Mouse (Mus musculus): Measurements from ENCODE around the gene Fndc3b.

Gene Fndc3b

GRCm38 (mm10) chr3:27709096-27709905, 1.8 kb downstream of the Fndc3b start:
- peak; percentile 21 for DNase-seq (ENCODE audit: low read depth, low spot score)

GRCm38 (mm10) chr3:27708581-27708980, 2.5 kb downstream of the Fndc3b start:
- no peak for DNase-seq (ENCODE audit: low read depth, low spot score)

GRCm38 (mm10) chr3:27705761-27706160, 5.3 kb downstream of the Fndc3b start:
- DNase-seq (ENCODE audit: low read depth, low spot score), result no peak

- peak; percentile 11 for DNase-seq (ENCODE audit: low read depth, low spot score)
Measured at GRCm38 (mm10) chr3:27705056-27705455, 6.1 kb downstream of the Fndc3b start.

- DNase-seq (ENCODE audit: low read depth, low spot score), result no peak
Measured at GRCm38 (mm10) chr3:27704641-27705040, 6.5 kb downstream of the Fndc3b start.

- peak; percentile 88 for DNase-seq (ENCODE audit: low read depth, low spot score)
Measured at GRCm38 (mm10) chr3:27703531-27703930, 7.6 kb downstream of the Fndc3b start.

- DNase-seq (ENCODE audit: low read depth, low spot score), result peak; percentile 70
Measured at GRCm38 (mm10) chr3:27703081-27703480, 8.0 kb downstream of the Fndc3b start.

- peak; percentile 36 for DNase-seq (ENCODE audit: low read depth, low spot score)
Measured at GRCm38 (mm10) chr3:27698671-27699070, 12.4 kb downstream of the Fndc3b start.

GRCm38 (mm10) chr3:27696449-27696797, 14.7 kb downstream of the Fndc3b start:
- no peak for DNase-seq (ENCODE audit: low read depth, low spot score)

- DNase-seq (ENCODE audit: low read depth, low spot score), result peak; percentile 47
Measured at GRCm38 (mm10) chr3:27695612-27696448, 15.3 kb downstream of the Fndc3b start.

GRCm38 (mm10) chr3:27694586-27694985, 16.5 kb downstream of the Fndc3b start:
- DNase-seq (ENCODE audit: low read depth, low spot score), result no peak

- no peak for DNase-seq (ENCODE audit: low read depth, low spot score)
Measured at GRCm38 (mm10) chr3:27694111-27694510, 17.0 kb downstream of the Fndc3b start.

GRCm38 (mm10) chr3:27691486-27692160, 19.5 kb downstream of the Fndc3b start:
- no peak for DNase-seq (ENCODE audit: low read depth, low spot score)

- DNase-seq (ENCODE audit: low read depth, low spot score), result no peak
Measured at GRCm38 (mm10) chr3:27690030-27690429, 21.1 kb downstream of the Fndc3b start.

GRCm38 (mm10) chr3:27689149-27689865, 21.8 kb downstream of the Fndc3b start:
- DNase-seq (ENCODE audit: low read depth, low spot score), result no peak

- no peak for DNase-seq (ENCODE audit: low read depth, low spot score)
Measured at GRCm38 (mm10) chr3:27686732-27687491, 24.2 kb downstream of the Fndc3b start.

GRCm38 (mm10) chr3:27685650-27686208, 25.4 kb downstream of the Fndc3b start:
- no peak for DNase-seq (ENCODE audit: low read depth, low spot score)

- DNase-seq (ENCODE audit: low read depth, low spot score), result no peak
Measured at GRCm38 (mm10) chr3:27685134-27685533, 26.0 kb downstream of the Fndc3b start.

GRCm38 (mm10) chr3:27683374-27683773, 27.7 kb downstream of the Fndc3b start:
- no peak for DNase-seq (ENCODE audit: low read depth, low spot score)

- DNase-seq (ENCODE audit: low read depth, low spot score), result no peak
Measured at GRCm38 (mm10) chr3:27677574-27677973, 33.5 kb downstream of the Fndc3b start.
